Mouse (Mus musculus) embryonic fibroblast, embryonic 13.5 days (primary cell): ENCODE results near the gene Olfr1329.

Experiments
- CTCF ChIP-seq: IDR thresholded peaks from 2 replicates; pipeline ENCODE4 v1.5.1; 2011; ENCODE audit warnings: mild to moderate bottlenecking, control low read depth, low read length, moderate library complexity, borderline replicate concordance; ENCODE audit not compliant: insufficient read depth
- POLR2A ChIP-seq: IDR thresholded peaks from 2 replicates; pipeline ENCODE4 v1.6.1; 2011; ENCODE audit warnings: low read depth, mild to moderate bottlenecking, control low read depth, low read length, moderate library complexity

- TF ChIP-seq CTCF: no peak
- TF ChIP-seq POLR2A: no peak
Measured at GRCm38 (mm10) chr4:118901981-118902380, 15.3 kb downstream of the Olfr1329 start.
